Mouse (Mus musculus): Measurements from ENCODE around the gene Ephb1. TPM values are rescaled to one million over a fixed set of nuclear protein-coding genes. Genes with fewer than 3 reads are reported as not detected.

The Ephb1 gene
- 10 to 100 TPM; 23.4 to 26.7 TPM for total RNA-seq (2021)
- long read RNA-seq, experiment 1, full-length matches to known transcripts = 54 of 60 reads
- long read RNA-seq, experiment 1, partial matches to known transcripts = 4 of 60 reads
- long read RNA-seq, experiment 1, other reads (novel, unspliced or antisense) = 2 of 60 reads
- long read RNA-seq, experiment 2, full-length matches to known transcripts = 45 of 57 reads
- long read RNA-seq, experiment 2, partial matches to known transcripts = 4 of 57 reads
- long read RNA-seq, experiment 2, other reads (novel, unspliced or antisense) = 8 of 57 reads

- peak; percentile 100 for TF ChIP-seq CTCF (IDR thresholded peaks at IDR 0.05)
- DNase-seq (ENCODE audit: extremely low spot score in 1 of 2, low spot score in 2 of 2) = peak; percentile 86 to 87
- Histone ChIP-seq H3K4me3 (peak within 1 kb of the TSS; percentile 71), H3K27ac (peak within 1 kb of the TSS; percentile 76)
- intact Hi-C loops (cut with DNase I) = loop anchor here (1.0 to 5.0 kb wide), 4 partner anchors 87 to 1174 kb away; no protein-coding TSS in a partner anchor
Observed at GRCm38 (mm10) chr9:102354561-102354973, at the start of gene Ephb1. Gene Ephb1, minus strand, starts transcription at chr9:102354693.

- peak; percentile 84 for TF ChIP-seq CTCF (IDR thresholded peaks at IDR 0.05)
- peak; percentile 55 to 65 for DNase-seq (ENCODE audit: extremely low spot score in 1 of 2, low spot score in 2 of 2)
- Histone ChIP-seq H3K27ac (no peak overlapping the region), H3K4me3 (no peak overlapping the region)
- intact Hi-C loops (cut with DNase I) = loop anchor here (1.0 kb wide), 1 partner anchor 142 kb away; no protein-coding TSS in a partner anchor
Observed at GRCm38 (mm10) chr9:102403086-102404021, 48.9 kb upstream of the Ephb1 start.

- TF ChIP-seq CTCF (IDR thresholded peaks at IDR 0.05) = no peak
- intact Hi-C loops (cut with DNase I) = loop anchor here (1.0 kb wide), 1 partner anchor 143 kb away; no protein-coding TSS in a partner anchor
- DNase-seq (ENCODE audit: extremely low spot score in 1 of 2, low spot score in 2 of 2) = no peak
Observed at GRCm38 (mm10) chr9:102402671-102403070, 48.2 kb upstream of the Ephb1 start.

GRCm38 (mm10) chr9:102388266-102388665 lies 33.8 kb upstream of the Ephb1 start:
- H3K4me3 ChIP-seq = no peak overlapping the region
- no peak overlapping the region for H3K27ac ChIP-seq
- no peak for DNase-seq (ENCODE audit: extremely low spot score in 1 of 2, low spot score in 2 of 2)
- intact Hi-C loops (cut with DNase I) = no loop called here
- no peak for TF ChIP-seq CTCF (IDR thresholded peaks at IDR 0.05)

More at GRCm38 (mm10) chr9:102402671-102403070, 48.2 kb upstream of the Ephb1 start:
- no peak overlapping the region for H3K4me3 ChIP-seq
- no peak overlapping the region for H3K27ac ChIP-seq

- no peak for TF ChIP-seq CTCF (IDR thresholded peaks at IDR 0.05)
- peak in 1 of 2 experiments; percentile 3 for DNase-seq (ENCODE audit: extremely low spot score in 1 of 2, low spot score in 2 of 2)
- intact Hi-C loops (cut with DNase I) = no loop called here
- Histone ChIP-seq H3K4me3 (no peak overlapping the region), H3K27ac (no peak overlapping the region)
Observed at GRCm38 (mm10) chr9:102386816-102387215, 32.3 kb upstream of the Ephb1 start.

- no peak for DNase-seq (ENCODE audit: extremely low spot score in 1 of 2, low spot score in 2 of 2)
- H3K27ac ChIP-seq = no peak overlapping the region
- no peak for TF ChIP-seq CTCF (IDR thresholded peaks at IDR 0.05)
- H3K4me3 ChIP-seq = no peak overlapping the region
- intact Hi-C loops (cut with DNase I) = no loop called here
Observed at GRCm38 (mm10) chr9:102380235-102380634, 25.7 kb upstream of the Ephb1 start.

GRCm38 (mm10) chr9:102374661-102375060 lies 20.2 kb upstream of the Ephb1 start:
- TF ChIP-seq CTCF (IDR thresholded peaks at IDR 0.05) = no peak
- DNase-seq (ENCODE audit: extremely low spot score in 1 of 2, low spot score in 2 of 2) = no peak
- Histone ChIP-seq H3K4me3 (no peak overlapping the region), H3K27ac (no peak overlapping the region)
- intact Hi-C loops (cut with DNase I) = no loop called here

- TF ChIP-seq CTCF (IDR thresholded peaks at IDR 0.05) = no peak
- no peak overlapping the region; the same call in 1 of the 2 replicates for H3K4me3 ChIP-seq
- intact Hi-C loops (cut with DNase I) = no loop called here
- DNase-seq (ENCODE audit: extremely low spot score in 1 of 2, low spot score in 2 of 2) = no peak
- no peak overlapping the region for H3K27ac ChIP-seq
Observed at GRCm38 (mm10) chr9:102373886-102374285, 19.4 kb upstream of the Ephb1 start.

GRCm38 (mm10) chr9:102371936-102372335 lies 17.4 kb upstream of the Ephb1 start:
- Histone ChIP-seq H3K4me3 (no peak overlapping the region), H3K27ac (no peak overlapping the region)
- TF ChIP-seq CTCF (IDR thresholded peaks at IDR 0.05) = no peak
- intact Hi-C loops (cut with DNase I) = no loop called here
- no peak for DNase-seq (ENCODE audit: extremely low spot score in 1 of 2, low spot score in 2 of 2)

GRCm38 (mm10) chr9:102371036-102371770 lies 16.7 kb upstream of the Ephb1 start:
- no peak; the same call in 1 of the 2 replicates for TF ChIP-seq CTCF (IDR thresholded peaks at IDR 0.05)
- intact Hi-C loops (cut with DNase I) = no loop called here
- no peak for DNase-seq (ENCODE audit: extremely low spot score in 1 of 2, low spot score in 2 of 2)
- no peak overlapping the region for H3K4me3 ChIP-seq
- no peak overlapping the region for H3K27ac ChIP-seq

GRCm38 (mm10) chr9:102370141-102370540 lies 15.6 kb upstream of the Ephb1 start:
- H3K27ac ChIP-seq = no peak overlapping the region
- intact Hi-C loops (cut with DNase I) = no loop called here
- no peak for TF ChIP-seq CTCF (IDR thresholded peaks at IDR 0.05)

More at GRCm38 (mm10) chr9:102370141-102370540, 15.6 kb upstream of the Ephb1 start:
- no peak for DNase-seq (ENCODE audit: extremely low spot score in 1 of 2, low spot score in 2 of 2)
- H3K4me3 ChIP-seq = no peak overlapping the region
